Mouse (Mus musculus) brain, embryonic 14.5 days (tissue): Measurements from ENCODE around the gene Gm10277. TPM values are rescaled to one million over a fixed set of nuclear protein-coding genes. Genes with fewer than 3 reads are reported as not detected.

Source experiments
- DNase-seq: peaks from one replicate; pipeline ENCODE4 v3.0.0-alpha.2; 2011; ENCODE audit warnings: low read depth
- CTCF ChIP-seq: fragments of 200-500 bp; IDR thresholded peaks from 2 replicates; pipeline ENCODE4 v1.5.1; 2012; ENCODE audit warnings: inconsistent platforms, mild to moderate bottlenecking, moderate library complexity, borderline replicate concordance; ENCODE audit not compliant: insufficient read depth, insufficient read length; ENCODE audit errors: extremely low read depth
- POLR2A ChIP-seq: fragments of 200-500 bp; IDR thresholded peaks from 2 replicates; pipeline ENCODE4 v1.6.1; 2012; ENCODE audit warnings: mild to moderate bottlenecking, inconsistent platforms, borderline replicate concordance; ENCODE audit not compliant: poor library complexity, insufficient read depth, insufficient read length, severe bottlenecking; ENCODE audit errors: extremely low read depth
- polyA plus RNA-seq: library from polyadenylated mRNA; depleted of rRNA; stranded (reverse); fragments of >200 nt; gene quantifications from 2 replicates; pipeline ENCODE4 v1.2.3, GENCODE M21; 2012

Gm10277 gene
- polyA plus RNA-seq, 1 experiment = not detected

DNA sequence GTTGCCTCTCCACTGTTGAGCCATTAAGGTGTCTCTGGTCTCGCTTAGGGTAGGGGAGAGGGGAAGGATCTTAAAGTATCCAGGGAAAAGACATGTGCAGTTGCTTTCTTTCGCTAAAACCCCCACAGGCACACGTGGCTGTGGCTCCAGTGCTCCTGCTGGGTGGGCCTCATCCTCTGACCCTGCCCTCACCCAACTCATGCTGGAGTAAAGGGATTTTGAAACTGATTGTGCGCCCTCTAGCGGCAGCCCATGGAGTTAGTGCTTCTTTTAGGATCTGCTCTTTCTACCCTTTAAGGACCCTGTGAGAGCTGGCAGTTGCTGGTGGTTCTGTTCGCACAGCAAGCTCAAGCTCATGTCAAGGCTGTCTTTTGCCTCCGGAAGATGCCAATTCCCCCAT lies 35.2 kb upstream of the Gm10277 start:
- TF ChIP-seq CTCF (peak; percentile 88), POLR2A (no peak)
- peak; percentile 78 for DNase-seq

DNA sequence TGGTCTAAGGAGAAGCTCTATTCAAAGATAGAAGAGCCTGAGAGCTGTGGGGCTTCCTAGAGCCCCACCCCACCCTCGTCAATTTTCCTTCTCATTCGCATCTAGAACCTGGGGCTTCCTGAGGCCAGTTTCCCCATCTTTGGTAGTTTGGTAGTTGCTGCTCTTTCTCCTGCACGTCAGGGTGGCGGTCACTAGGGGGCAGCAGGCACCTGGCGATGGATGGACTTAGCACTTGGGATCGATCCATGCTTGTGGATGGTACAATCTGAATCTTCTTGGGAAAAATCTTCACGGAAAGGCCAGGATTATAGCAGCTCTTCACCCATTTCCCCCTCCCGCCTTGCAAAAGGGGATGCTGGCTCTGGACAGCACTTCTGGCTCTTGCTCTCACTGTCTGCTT lies 34.1 kb upstream of the Gm10277 start:
- TF ChIP-seq CTCF (peak; percentile 81), POLR2A (no peak)
- peak; percentile 69 for DNase-seq

DNA sequence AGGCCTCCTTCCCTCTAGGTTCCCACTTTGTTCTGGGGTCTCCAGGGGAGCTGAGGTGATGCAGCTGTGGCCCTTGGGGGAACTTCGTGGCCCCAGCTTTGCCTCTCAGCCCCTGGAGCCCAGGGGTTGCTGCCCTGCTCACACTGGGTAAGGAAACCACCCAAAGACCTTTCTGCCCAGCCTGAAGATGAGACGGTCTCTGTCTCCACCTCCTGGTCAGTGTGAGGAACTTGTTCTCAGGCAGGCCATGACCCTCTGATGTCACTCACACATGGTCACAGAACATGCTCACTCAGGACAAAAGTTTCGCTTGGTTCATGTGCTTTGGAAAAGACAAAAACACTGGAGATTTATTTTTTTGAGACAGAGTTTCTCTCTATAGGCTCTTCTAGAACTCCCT lies 28.5 kb upstream of the Gm10277 start:
- DNase-seq = peak; percentile 78
- peak; percentile 84 for TF ChIP-seq CTCF
- TF ChIP-seq POLR2A = no peak

DNA sequence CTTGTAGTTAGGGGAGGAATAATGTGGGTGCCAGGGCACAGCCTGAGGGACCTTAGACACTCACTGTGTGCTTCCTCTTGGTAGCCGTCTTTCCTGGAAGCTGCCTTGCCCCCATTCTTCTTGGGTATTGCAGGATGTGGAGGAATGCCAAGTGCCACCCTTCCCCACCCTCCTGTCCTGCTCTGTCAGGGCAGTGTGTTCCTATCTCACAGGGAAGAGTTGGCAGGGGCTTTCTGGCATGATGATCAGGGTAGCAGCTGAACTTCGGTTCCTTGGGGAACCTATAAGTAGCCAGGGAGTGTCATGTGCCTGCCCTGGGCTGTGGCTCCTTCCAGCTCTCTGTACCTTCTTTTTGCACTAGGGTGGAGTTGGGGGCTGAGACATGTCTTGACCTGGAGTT lies 26.4 kb upstream of the Gm10277 start:
- DNase-seq = no peak
- TF ChIP-seq CTCF = no peak
- TF ChIP-seq POLR2A = no peak

DNA sequence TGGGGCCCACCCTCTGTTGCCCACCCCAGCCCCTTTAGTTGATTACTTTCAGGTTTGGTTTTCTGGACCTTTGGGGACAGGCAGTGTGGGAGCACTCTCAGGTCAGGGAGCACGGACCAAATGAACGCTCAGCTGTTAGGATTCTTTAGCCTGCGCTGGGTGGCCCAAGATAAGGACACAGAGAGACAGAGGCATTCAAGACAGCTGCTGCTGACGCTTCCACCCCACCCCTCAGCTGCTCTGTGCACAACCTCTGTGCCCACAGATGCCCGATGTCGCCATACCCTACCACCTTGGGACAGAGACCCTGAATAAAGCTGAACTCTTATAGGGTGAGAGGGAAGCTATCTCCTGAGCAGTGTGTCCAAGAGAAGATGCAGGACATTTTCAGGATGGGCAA lies 22.5 kb upstream of the Gm10277 start:
- TF ChIP-seq CTCF = no peak
- TF ChIP-seq POLR2A = no peak
- DNase-seq = no peak

DNA sequence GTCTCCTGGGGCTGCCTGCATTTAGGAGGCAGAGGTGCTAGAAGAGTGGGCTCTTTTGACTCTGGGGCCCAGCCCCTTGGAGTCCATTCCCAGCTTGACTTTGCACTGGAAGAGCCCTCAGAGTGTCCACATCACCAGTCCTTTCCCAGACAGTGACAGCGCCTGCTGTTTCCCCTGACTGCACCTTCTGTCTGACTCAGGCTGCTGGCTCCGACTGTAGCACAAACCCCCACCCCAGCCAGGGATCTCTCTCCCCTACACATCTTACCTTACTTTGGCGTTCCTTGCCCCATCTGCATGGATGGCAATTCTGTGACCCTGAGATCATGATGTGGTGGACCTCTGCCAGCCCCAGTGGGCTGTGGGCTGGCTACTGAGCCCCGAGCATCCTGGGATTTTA lies 21.7 kb upstream of the Gm10277 start:
- no peak for DNase-seq

DNA sequence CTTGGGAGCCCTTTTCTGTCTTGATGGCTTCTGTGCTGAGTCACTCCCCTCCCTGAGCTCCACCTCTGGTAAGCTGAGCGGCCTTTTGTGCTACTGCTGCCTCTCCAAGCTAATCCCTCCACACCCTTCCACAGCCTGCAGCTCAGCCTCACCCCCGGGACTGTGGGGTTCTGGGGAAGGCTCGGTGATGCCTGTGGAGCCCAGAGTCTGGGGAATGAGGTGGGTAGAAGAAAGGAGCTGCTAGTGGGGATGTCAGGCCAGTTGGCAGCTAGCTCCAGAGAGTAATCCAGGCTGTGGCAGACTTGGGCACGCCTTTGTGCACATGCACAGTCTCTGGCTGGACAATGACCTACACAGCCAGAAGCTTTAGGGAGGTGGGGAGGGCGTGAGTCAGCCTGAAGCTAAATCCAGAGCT lies 20.5 kb upstream of the Gm10277 start:
- TF ChIP-seq CTCF = no peak
- no peak for TF ChIP-seq POLR2A
- no peak for DNase-seq

More for the DNA sequence above, 21.7 kb upstream of the Gm10277 start:
- TF ChIP-seq CTCF (no peak), POLR2A (no peak)

DNA sequence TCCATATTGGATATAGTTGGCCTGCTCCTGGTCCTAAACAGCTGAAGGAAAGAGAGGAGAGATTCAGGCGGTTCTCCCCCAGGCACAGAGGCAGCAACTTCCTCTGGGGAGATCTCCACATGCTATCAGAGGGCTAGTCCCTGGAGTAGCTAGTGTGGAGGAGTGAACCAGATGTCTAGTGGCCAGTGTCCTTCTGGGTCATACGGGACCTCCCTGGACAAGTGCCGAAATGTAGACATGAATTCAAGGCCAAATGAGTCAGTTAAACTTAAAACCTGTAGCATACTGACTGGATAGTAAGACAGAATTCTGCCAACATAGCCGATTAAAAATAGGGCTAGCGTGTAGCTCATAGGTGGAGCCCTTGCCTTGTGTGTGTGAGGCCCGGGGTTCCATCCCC lies 19.3 kb upstream of the Gm10277 start:
- no peak for TF ChIP-seq CTCF
- TF ChIP-seq POLR2A = no peak
- DNase-seq = no peak

DNA sequence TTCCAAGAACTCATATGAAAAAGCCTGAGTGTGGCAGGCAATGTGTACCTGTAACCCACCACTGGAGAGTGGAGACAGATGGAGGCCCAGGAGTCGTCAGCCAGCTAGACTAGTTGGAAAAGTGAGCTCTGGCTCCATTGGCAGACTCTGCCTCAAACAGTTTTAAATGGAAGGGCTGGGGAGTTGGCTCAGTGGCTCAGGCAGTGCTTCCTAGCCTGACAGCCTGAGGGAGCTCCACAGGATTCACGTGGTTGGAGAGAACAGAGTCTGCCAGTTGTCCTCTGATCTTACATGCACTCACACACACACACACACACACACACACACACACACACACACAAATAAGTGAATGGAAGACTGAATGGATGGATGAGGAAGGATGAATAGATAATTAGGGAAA lies 18.7 kb upstream of the Gm10277 start:
- DNase-seq = peak; percentile 73
- TF ChIP-seq POLR2A (no peak), CTCF (0 out of 2 replicates have a peak, but pooled peaks have one; percentile 2)

DNA sequence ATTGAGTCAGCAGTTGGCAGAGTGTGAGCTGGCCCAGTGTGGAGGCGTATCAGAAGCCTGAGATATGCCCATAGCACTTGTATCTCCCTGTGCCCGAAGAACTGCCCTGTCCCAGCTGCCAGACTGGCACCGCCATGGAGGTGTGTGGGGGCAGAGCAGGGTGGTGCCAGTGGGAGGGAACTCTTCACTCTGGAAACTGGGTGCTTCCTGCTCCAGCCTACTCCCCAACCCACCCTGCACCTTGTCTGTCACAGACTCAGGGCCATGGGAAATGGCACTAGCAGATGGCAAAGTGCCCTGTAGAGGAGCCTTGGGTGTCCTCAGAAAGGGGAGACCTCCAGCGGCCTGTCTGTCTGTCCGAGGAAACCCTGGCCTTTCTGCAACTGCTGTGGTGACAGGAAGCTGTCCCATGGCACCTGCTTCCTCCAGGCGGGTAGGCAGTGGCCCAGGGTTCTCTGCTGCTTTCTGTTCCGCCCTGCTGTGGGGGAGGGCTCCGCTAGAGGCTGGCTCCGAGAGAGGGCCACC lies 14.9 kb upstream of the Gm10277 start:
- DNase-seq = no peak
- TF ChIP-seq POLR2A = no peak
- TF ChIP-seq CTCF = no peak

DNA sequence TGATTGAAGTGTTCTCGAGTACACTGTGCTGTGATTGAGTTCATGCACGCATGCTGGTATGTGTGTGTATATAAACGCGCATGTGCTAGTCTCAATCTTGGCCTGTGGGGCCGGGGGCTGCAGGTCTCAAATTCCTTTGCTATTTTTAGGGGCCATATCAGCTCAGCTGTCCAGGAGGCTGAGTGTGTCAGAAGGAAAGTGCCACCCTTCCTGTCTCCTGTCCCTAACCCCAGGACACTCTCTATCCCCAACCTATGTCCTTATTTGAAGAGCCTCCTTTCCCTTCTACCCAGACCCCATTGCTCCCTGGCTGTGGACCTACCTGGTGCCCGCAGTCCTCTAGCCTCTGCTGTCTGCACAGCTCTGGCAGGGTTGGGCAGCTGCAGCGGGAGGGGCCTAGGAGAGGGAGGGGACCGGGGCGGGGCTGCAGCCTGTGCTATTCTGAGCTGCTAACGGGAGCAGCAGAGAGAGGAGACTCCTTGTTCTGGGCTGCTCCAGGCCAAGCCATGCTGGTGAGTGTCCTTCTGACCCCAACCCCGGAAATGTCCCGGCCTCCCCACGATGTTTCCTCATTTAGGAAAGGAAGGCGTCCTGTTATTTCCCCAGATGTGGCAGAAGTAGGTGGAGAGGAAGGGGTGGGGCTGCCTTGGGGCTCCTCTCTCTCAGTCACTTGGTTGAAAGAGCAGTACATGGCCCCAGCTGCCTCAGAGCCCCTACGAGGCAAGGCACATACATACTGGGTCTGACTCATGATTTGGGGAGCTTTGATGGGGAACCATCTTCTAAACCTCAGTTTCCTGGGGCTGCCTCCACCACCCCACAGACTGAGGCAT lies 13.5 kb upstream of the Gm10277 start:
- no peak for DNase-seq

DNA sequence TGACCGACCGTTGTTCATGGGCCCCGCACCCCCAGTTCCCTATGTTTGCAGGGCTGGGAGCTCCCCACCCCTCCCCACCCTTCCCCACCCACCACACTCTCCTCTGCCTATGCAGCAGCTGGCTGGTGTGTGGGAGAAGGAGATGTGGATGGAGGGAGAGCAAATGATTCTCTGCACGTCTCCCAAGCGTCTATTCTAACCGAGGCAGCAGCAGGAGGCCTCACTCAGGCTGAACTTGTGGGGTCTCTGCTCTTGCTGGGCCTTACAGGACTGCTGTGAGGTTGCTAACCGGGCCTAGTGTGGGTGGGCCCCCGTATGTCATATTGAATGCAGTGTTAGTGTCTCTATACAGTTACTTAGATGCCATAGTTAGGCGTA lies 12.9 kb upstream of the Gm10277 start:
- TF ChIP-seq CTCF (no peak), POLR2A (no peak)
- DNase-seq = no peak

More for the DNA sequence above, 13.5 kb upstream of the Gm10277 start:
- no peak for TF ChIP-seq CTCF
- TF ChIP-seq POLR2A = no peak

DNA sequence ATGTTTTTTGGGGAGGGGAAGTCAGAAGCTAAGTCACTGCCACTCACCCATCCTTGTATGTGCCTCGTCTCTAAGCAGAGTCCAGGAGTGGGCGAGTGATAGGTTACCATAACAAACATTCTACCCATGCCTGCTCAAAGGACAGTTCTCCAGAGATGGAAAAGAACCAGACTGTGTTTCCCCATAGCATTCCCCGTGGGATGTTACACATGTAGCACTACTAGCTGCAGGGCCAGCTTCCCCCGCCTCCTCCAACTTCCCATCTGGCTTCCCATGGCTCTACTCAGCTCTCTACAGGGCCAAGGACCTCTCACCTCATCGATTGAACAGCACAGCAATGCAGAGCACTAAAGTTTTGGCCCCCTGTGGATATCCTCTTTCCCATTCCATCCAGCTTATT lies 7.7 kb upstream of the Gm10277 start:
- DNase-seq = no peak

More for the DNA sequence above, 7.7 kb upstream of the Gm10277 start:
- TF ChIP-seq POLR2A (no peak), CTCF (no peak)
